Mouse (Mus musculus) bone marrow macrophage, adult 2 months (primary cell): ENCODE measurements at regions not wholly inside any gene's neighbourhood (a gene's known extent, or its start where the extent isn't known, plus 50 kb on each side); places are given as distances from the start of the nearest gene placed in this dataset.

Experiments used
- CTCF ChIP-seq: IDR thresholded peaks from 2 replicates; pipeline ENCODE4 v1.5.1; 2012; ENCODE audit warnings: low read depth, mild to moderate bottlenecking, low read length, moderate library complexity
- POLR2A ChIP-seq: IDR thresholded peaks from 2 replicates; pipeline ENCODE4 v1.6.1; 2012; ENCODE audit warnings: mild to moderate bottlenecking, low read depth, low read length, borderline replicate concordance

DNA sequence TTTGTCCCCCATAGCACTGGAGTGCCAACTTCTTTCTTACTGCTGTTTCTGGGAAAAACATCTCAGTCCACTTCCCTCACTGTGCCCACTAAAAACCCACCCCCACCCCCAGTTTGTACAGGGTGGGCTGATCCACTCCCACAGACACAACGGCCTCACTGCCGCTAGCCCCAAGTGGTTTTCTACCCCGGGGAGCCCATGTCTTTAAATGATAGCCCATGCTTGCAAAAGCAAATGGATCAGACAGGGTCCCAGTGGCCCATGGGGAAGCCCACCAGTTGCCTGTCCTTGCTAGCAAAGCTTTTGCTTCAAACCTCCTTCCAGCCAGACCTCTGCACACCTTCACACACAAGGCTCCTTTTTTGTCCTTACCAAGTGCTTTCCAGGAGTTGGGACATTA lies 257.0 kb upstream of the Rnaseh2b start:
- TF ChIP-seq CTCF (no peak), POLR2A (no peak)
